Mouse (Mus musculus): Measurements from ENCODE around the gene Spatc1l. TPM values are rescaled to one million over a fixed set of nuclear protein-coding genes. Genes with fewer than 3 reads are reported as not detected.

Spatc1l gene
- total RNA-seq (2021) (not detected), polyA plus RNA-seq (2012; rRNA removed) (0.08 TPM in 1 of 2 replicates, not detected in the other)
- long read RNA-seq, result 0 reads

DNA sequence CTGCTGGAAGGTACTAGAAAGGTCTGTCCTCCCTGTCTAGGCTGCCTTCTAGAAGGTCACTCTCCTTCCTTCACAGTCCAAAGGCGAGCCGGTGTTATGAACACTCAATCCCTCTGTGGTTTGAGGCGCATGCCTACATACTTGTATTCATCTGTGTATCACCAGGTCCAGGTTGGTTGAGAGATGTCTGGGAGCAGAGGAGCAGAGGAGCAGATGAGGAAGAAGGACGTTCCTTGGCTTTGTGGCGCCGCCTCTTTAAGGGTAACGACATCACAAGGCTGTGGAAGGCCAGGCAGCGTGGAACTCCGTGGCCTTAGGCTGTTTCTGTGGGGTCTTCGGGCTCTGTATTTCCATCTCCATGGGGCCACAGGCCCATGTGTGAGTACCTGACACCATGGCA, at the start of gene Spatc1l:
Spatc1l (plus strand) TSS at position 301 of the 400 bp plus-strand sequence.
- DNase-seq, result no peak

DNA sequence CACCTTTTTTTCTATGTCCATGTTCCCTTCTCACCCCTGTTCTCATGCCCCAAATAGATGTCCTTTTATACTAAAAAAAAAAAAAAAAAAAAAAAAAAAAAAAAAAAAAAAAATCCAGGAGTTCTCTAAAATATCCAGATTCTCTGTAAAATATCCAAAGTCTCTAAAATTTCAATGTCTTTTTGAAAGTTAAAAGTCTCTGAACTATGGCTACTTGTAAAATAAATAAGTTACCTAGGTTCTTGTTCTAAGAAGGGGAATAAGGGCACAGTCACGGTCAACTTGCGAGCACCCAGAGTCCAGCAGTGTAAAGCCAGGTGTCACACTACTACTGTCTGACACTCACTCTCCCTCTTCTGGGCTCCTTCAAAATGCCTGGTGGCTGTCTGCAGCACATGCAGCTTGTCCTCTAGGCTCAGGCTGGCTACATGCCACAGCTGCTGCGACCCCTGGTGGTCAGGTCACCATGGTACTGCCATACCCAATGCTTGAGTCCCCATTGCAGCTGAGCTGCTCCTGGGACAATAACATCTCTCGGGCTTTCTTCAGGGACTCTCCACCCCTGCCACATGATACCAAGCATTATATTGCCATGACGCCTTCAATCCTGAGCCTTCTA, 49.0 kb upstream of the Spatc1l start:
- peak; percentile 60 for DNase-seq

DNA sequence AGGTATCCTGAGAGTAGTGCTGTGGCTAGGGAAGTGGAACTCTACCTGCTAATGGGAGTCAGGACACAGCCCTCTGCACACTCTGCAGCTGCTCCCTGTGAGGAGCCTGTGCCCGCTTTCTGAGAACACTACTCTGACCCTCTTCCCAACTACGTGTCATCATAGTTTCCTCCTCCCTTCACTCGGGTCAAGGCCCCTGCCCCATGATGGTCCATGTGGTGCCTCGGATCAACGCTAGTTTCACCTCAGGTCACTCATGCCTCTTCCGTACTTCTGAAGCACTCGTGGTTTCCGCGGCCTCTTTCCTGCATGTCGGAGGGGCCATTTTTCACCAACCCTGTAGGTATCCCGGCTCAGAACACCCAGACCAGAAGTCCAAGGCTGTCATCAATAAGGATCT, 31.1 kb upstream of the Spatc1l start:
- no peak for DNase-seq

DNA sequence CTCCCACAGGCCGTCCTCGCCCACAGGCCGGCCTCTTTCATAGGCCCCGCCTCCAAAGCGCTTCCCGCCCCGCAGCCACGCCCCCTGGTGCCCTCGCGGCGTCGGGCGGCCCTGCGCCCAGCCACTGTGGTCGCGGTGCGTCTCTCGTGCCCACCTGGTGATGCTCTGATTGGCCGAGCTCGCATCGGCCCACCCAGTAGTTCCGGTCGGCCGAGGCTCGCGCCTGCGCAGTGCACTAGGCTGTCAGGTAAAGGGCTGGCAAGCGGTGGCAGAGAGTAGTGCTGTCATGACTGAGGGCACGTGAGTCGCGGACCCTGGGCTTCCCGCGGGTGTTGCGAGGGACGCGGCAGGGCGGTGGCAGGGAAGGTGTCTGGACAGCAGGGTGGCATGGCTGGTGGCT, 30.7 kb upstream of the Spatc1l start, which contains the start of gene Lss:
Lss (plus strand) TSS at position 214 of the 400 bp plus-strand sequence.
- DNase-seq, result peak; percentile 98

DNA sequence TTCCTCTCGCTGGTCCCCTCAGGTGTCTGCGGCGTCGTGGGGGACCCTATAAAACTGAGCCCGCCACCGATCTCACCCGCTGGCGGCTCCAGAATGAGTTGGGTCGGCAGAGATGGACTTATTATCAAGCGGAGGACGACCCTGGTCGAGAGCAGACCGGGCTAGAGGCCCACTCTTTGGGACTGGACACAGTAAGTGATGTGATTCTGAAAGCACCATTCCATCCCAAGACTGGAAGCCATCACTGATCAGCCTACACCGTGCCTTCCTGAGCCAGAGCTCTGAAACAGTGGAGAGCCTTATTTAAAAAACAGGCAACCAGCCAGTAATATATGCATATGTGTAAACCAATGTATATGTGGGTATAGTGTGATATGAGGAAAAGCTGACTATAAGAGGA, 30.2 kb upstream of the Spatc1l start:
- no peak for DNase-seq

DNA sequence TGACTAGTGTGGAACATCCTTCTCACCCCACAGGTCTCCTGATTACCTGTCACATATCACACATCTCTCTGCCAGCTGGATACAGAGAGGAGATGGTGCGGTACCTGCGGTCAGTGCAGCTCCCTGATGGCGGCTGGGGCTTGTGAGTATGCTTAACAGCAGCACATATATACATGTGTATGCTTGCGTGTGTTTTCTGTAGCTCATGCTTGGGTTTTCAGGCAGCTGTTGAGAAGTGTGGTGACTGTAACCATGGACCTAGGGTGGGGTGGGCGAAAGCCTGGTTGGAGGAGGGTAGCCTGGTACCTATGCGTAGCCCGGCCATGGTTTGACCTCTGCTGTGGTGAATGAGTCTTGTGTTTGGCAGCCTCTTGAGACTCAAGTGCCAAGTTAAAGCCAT, 26.5 kb upstream of the Spatc1l start:
- DNase-seq, result no peak

DNA sequence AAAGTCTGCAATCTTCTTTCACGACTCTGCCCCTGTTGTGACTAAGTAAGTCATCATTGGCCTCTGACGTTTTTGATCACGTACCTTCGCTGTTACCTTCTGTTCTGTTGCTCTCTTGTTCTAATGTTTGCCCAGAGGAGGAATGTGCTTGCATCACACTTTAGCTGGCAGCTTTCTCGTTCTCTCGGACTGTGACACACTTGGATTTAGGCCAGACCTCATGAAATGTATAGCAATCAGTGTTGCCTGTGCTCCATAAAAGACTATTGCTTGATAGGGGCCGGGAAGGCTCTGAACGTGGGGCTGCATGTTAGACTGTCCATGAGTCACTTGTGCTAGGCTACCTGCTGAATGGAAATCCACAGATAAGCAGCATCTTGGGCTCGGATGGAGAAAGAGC, 24.5 kb upstream of the Spatc1l start:
- DNase-seq, result no peak

DNA sequence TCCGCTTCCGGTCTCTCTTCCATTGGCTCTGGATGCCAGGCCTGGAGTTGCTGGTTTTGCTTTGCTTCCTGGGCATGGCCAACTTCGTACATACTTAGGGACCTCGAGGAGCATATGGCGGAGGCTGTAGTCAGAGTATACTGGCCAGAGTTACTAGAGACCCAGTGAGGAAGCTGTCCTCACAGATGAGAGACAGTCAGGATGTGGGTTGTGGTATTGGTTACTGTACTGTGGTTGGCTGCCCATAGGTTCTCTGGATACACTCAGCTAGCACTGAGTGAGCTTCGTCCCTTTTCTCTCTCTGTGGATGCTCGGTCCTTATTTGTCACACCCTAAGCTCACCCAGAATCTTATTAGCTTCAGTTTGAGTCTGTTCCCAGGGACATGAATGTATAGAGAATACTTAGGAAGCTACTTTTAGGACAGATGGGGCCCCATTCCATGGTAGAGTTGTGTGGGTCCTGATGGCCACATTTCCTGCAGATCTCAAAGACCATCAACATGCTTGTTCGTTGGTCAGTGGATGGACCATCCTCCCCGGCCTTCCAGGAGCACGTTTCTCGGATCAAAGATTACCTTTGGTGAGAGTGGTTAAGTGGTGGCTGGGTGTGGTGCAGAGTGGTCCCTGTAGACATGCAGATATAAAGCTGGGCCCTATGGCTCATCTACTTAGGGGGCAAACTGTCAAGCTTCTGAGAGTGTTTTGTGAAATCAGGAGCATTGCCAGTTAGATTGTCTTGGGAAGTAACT, 20.6 kb upstream of the Spatc1l start:
- DNase-seq, result no peak

DNA sequence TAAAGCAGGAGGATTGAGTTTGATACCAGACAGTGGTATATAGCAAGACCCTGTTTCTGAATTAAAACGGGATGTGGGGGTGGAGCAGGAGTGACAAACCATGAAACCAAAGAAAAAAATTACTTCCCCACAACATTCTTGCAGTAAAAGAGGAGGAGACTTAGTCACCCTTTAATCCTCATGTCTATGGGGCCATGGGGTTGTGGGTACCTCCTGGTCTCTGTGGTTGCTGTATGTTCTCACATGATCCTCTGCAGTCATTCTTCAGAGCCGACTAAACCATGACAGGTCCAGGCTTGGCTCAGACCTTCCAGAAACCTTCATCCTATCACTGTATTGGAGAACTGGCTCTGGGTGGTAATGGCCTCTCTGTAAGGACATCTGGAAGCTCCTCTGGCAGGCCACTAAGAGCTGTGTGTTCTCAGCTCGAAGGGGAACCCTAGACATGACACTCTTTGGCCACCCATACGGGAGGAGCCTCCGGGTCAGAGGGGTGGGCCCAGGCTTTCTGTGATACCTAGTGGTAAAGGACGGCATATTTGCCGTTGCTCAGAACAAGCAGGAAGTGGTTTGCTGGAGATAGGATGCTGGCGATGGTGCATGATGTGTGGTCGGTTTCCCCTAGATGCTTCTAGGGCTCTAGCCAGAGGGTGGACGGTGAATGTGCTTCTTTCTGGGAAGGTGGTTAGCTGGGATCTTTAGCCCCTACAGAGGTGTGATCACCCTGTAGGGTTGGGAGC, 19.3 kb upstream of the Spatc1l start:
- no peak for DNase-seq

DNA sequence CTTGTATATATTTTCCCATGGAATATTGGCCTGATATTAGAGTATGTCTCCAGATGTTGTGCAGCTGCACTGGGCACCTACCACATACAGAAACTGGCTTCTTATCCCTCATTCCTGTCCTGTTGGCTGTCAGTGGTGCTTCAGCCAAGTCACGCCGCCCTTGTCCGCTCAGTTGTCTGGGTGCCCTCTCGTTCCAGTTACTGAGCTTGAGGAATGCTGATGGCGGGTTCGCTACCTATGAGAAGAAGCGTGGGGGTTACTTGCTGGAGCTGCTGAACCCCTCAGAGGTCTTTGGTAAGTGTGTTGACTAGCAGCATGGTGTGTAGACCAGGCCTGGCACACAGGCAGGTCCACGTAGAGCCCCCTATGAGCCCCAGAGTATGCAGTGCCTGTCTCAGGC, 15.5 kb upstream of the Spatc1l start:
- no peak for DNase-seq

DNA sequence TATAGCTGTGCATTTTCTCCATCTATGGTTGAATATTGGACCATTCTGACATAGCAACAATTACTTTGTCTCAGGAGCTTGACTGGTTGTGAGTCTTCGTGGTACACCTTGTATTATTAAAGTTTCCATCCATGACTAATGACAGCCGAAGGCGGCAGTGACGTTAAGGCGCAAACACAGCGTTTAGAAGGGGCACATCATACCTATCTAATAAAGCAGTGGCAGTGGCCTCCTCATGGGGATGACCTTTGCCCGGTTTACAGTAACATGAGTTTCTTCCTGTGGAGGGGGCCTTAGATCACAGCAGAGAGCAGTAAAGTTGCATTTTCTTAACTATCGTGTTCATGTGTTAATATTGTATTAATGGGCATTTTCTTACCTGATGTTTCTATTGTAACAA, 13.9 kb upstream of the Spatc1l start:
- DNase-seq, result no peak

DNA sequence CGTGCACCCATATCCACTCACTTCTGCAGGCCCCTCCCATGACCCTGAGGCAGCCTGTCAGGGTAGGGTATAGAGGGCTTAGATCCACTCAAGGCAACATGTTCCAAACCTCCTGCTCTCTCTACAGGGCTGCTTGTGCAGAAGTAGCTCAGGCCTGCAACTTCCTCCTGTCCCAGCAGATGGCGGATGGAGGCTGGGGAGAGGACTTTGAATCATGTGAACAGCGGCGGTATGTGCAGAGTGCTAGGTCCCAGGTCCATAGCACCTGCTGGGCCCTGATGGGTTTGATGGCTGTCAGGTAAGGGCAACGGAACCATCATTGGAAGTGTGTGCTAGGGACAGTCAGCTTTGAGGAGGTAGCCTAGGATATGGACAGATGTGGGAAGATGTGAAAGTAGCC, 11.6 kb upstream of the Spatc1l start:
- no peak for DNase-seq

DNA sequence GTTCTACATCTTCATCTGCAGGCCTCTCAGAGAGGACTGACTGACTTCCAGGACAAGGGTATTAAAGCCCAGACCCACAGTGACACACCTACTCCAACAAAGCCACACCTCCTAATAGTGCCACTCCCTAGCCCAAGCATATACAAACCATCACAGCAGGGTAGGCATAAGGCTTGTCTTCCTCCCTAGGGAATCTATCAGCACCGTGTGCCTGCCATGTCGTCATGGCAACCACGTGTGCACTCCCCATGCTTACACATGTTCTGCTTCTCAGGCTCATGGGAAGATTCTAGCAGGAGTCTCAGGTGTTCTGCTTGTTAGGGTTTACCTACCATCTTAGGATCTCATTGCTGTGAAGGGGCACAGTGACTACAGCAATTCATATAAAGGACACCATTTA, 10.5 kb upstream of the Spatc1l start:
- DNase-seq, result no peak

DNA sequence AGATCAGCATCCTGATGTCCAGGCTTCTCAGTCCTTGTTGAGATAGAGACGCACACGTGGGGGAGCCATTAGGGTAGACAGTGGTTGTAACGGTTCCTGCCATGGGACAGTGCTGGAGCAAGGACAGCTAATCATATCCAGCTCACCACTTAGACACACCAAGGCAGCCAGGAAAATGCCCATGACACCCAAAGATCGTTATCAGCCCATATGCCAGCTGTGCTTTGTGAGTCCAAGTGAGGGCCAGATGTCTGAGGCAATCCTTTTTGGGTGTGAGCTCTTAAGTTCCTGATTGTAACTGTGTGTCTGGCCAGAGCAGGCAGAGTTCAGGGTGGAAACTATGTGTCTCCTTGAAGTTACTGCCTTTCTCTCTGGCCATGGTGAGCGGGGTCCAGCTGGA, 8.0 kb upstream of the Spatc1l start:
- DNase-seq, result no peak

DNA sequence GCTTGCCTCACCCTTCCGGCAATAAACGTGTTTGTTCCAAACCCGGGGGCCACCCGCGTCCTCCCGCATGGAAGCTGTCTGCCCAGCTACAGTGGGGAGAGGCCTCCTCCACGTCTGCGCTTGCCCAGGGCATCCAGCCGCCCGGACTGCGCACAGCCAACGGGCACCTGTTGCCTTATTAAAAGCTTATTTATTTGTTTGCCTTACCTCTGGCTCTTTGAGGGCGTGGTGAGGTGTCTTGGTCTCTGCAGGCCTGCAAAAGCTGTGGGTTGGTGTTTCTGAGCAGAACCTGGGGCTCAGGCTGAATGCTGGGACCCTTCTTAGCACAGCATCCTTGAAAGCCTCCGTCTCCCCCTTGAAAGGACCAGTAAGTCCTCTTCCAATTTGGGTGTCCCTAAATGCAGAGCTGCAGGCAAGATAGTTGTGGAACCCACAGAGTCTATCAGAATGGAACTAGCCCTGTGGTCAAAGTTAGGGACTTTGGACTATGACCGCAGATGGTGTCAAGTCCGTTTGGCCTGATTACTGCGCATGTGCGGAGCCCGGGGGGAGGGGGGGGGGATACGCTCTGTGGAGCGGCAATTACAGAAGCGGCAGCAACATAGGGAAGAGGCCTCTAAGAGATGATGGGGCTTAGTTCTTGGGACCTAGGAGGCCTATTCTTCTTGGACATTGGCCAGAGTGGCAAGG, 8.1 kb downstream of the Spatc1l start:
- DNase-seq, result no peak

DNA sequence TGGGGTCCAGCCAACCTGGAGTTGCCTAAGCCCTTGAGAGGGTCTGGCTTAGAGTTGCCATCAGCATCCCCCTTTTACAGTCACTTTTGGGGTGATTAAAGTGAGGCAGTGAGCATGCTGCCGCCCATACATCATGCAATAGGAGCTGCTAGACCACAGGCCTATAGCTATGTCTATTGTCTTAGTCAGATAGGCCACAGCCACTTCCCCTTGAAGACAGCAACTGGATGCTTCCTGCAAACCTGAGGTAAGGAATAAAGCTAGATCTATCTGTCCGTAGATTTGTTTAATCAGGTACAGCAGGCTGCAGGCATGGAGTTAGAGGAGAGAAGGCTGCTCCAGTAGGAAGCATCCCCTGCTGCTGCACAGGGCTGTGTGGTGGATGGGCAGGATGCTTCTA, 9.0 kb downstream of the Spatc1l start:
- no peak for DNase-seq

DNA sequence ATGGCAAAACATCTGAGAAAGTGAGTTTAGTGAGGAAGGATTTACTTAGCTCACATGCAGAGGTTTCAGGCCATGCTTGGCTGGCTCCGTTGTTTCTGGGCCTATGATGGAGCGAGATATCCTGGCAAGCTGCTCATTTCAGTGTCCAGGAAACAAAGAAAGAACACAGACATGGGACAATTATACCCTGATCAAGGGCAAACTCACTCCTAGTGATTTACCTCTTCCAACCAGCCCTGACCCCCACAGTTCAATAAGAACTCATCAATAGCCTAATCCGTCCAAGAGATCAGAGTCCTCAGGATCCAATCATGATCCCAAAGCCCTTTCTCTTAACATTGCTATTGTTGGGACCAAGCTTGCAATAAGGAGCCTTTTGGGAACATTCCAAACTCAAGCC, 10.1 kb downstream of the Spatc1l start:
- DNase-seq, result no peak

DNA sequence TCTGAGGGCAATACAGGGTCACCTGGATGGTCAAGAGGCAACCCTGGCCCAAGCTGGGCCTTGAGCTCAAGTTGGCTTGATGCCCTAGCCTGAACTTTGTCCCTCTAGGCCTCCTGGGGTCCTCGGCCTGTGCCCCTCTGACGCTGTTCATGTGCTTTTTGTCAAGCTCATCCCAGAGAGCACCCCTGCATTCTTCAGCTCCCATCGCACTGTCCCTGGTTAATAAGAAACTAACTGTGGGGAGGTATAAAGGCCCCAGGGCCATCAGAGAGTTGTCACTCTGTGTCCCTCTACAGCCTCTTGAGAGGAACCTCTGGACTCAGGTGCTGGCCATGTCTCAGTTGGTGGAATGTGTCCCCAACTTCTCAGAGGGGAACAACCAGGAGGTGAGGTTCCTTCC, 13.3 kb downstream of the Spatc1l start, which contains the start of gene Ftcd:
Ftcd (plus strand) TSS at position 275 of the 400 bp plus-strand sequence.
- peak; percentile 6 for DNase-seq

DNA sequence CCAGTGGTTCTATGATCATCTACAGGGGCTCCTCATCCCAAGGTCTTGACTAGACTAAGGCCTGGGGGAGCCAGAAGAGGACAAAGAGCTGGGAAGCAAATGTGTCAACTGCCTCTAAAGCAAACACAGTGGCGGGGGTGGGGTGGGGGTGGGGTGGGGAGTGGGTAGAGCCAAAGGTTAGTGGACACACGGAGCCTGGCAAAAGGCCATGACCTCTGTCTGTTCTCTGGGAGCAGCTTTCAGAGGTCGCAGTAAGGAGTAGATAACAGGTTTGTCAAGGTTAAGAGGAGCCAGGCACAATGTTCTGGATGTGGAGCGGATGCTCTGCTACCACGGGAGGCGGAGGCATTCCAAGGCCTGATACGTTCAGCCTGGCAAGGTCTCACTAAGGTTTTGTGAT, 14.8 kb downstream of the Spatc1l start:
- no peak for DNase-seq

DNA sequence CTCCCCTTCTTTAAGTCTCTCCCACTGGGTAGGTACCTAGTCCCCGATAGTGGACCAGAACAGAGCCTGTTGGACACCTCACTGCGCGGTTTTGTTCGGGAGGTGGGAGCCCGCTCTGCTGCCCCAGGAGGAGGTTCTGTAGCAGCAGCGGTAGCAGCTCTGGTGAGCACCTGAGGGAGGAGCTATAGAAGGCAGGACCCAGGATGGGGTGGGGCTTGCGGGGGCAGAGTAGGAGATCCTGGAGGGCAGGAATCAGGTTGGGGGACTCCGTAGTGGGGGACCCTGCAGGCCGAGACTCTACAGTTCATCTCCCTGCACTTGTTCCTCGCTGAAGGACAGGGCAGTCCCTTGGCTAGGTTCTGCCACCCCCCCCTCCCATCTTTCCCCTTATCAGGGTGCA, 22.1 kb downstream of the Spatc1l start:
- no peak for DNase-seq

DNA sequence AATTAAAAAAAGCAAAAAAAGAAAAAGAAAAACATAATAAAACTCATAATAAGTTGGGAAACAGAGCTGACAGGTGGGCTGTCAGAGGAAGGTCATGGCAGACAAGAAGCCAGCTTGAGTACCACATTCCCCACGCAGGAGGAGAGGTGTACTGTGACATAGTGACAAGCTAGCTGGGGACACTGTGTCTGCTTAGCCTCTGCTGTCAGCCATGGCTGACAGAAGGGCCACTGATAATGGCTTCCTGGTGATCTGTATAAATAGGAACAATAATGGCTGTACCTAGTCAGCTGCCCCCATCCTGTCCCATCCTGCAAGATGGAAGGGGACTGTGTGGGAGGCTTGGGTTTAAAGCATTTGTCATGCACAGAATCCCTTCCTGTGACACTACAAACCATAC, 24.1 kb downstream of the Spatc1l start:
- no peak for DNase-seq

DNA sequence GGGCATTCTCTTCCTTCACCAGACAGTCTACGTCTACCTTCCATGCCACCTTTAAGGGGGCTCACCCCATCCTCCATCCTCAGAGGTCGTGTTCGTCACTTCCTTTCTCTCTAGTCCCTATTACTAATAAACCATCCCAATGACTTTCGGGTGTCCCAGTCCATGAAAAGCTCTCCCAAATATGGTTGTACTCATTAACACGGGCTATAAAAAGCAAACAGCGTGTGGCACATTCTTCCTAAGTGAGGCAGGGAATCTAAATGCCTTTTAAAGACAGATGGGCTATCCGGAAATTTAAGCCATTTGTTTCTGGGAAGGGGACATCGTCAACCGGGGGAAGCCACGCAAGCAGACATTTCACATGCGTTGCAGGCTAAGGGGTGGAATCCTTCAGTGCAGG, 28.1 kb downstream of the Spatc1l start:
- DNase-seq, result no peak

All from adrenal gland, adult 2 months (tissue).